Comparison of ENCODE assay signal across 28 mouse cellular contexts in genomic region chr11:44808855-44809546, GRCm38 (mm10).
DNase-seq lines count a peak whose midpoint lies in the region; ATAC-seq and TF ChIP-seq lines count a peak whose summit lies in the region.
"Had no signal": no experiment of that assay in that cellular context is flagged by ENCODE, and none has a peak within 500 bp of the region (broad histone marks: within the 10 kb centered on the region; RNA-seq: fewer than 3 reads in every experiment).

No protein-coding gene starts in this region.

- H3K9me3 ChIP-seq in liver, postnatal 0 days (ENCODE audit: low read length) = no peaks in the 10 kb centered on the region
- H3K9me3 ChIP-seq: embryonic facial prominence, embryonic 13.5 days; embryonic facial prominence, embryonic 15.5 days; forebrain, embryonic 10.5 days; forebrain, embryonic 12.5 days; G1E had no signal

- H3K4me2 ChIP-seq in liver, postnatal 0 days (ENCODE audit: low read depth, low read length) = no peak overlapping the region
- H3K4me2 ChIP-seq: embryonic facial prominence, embryonic 13.5 days; embryonic facial prominence, embryonic 15.5 days; forebrain, embryonic 12.5 days had no signal

- H3K4me3 ChIP-seq in liver, postnatal 0 days (ENCODE audit: low read depth, low read length) = no peak overlapping the region
- H3K4me3 ChIP-seq: embryonic facial prominence, embryonic 13.5 days; embryonic facial prominence, embryonic 15.5 days; erythroblast, embryonic 14.5 days; forebrain, embryonic 10.5 days; forebrain, embryonic 12.5 days had no signal

- TF ChIP-seq EP300 in liver, postnatal 0 days (IDR thresholded peaks at IDR 0.05; ENCODE audit: low read depth) = no peak

- H3K36me3 ChIP-seq in liver, postnatal 0 days (replicated peaks; ENCODE audit: insufficient read depth, low read length) = no peaks in the 10 kb centered on the region
- H3K36me3 ChIP-seq: embryonic facial prominence, embryonic 13.5 days; embryonic facial prominence, embryonic 15.5 days; forebrain, embryonic 10.5 days; forebrain, embryonic 12.5 days; G1E had no signal

- H3K9ac ChIP-seq in liver, postnatal 0 days (replicated peaks) = no peak overlapping the region
- H3K9ac ChIP-seq: embryonic facial prominence, embryonic 13.5 days; embryonic facial prominence, embryonic 15.5 days; forebrain, embryonic 12.5 days had no signal

- WGBS in liver, postnatal 0 days (ENCODE audit: insufficient replicate concordance) = 43% methylated on average over 4 of the region's 4 CpGs

- no peak for TF ChIP-seq CTCF in liver, postnatal 0 days (IDR thresholded peaks at IDR 0.05; ENCODE audit: low read depth)

- no peak for DNase-seq in liver, postnatal 0 days
- no peak for DNase-seq in liver
- peak; percentile 59 for DNase-seq in adipocyte (ENCODE audit: low spot score)
- no peak for DNase-seq in gastrocnemius, postnatal 14 days
- DNase-seq in thymus, adult 18-20 months = no peak
- DNase-seq: adrenal gland, adult 2 months; adrenal gland, postnatal 10 days; adrenal gland, postnatal 25 days; cerebellum, adult 11 months; cerebellum, adult 18-20 months; cerebellum, adult 8-10 months; cerebellum, adult 9-11 months; cerebellum, postnatal 14 days; cerebellum, postnatal 36 days; embryo, embryonic 11 days had no signal

- H3K27ac ChIP-seq in liver, postnatal 0 days (ENCODE audit: low read depth) = peak overlapping the region; percentile 34; the same call in 1 of the 2 replicates
- H3K27ac ChIP-seq: embryonic facial prominence, embryonic 13.5 days; embryonic facial prominence, embryonic 15.5 days; forebrain, embryonic 10.5 days; forebrain, embryonic 12.5 days had no signal

- ATAC-seq in liver, postnatal 0 days = no peak
- peak; percentile 59; the same call in 1 of the 2 replicates for ATAC-seq in megakaryocyte progenitor cell, adult 5-6 weeks (replicated peaks; ENCODE audit: poor library complexity)
- ATAC-seq: activated CD4-positive, CD25-positive, alpha-beta regulatory T cell, adult 4 months; CD4-positive, CD25-positive, alpha-beta regulatory T cell, adult 4 months; forebrain, embryonic 14.5 days; forebrain, embryonic 16.5 days; Patski had no signal

- intact Hi-C loops in gastrocnemius, postnatal 14 days (cut with DNase I; ENCODE audit: low total_unique reads) = no loop called here

- H3K4me1 ChIP-seq in liver, postnatal 0 days (ENCODE audit: insufficient read depth) = no peaks in the 10 kb centered on the region

- no peaks in the 10 kb centered on the region for H3K27me3 ChIP-seq in liver, postnatal 0 days (ENCODE audit: insufficient read depth, low read length)
- H3K27me3 ChIP-seq: CH12.LX; embryonic facial prominence, embryonic 13.5 days; embryonic facial prominence, embryonic 15.5 days; Patski had no signal
